Mouse (Mus musculus) midbrain, embryonic 11.5 days (tissue): ENCODE data around the gene Rgs6. TPM values are rescaled to one million over a fixed set of nuclear protein-coding genes. Genes with fewer than 3 reads are reported as not detected.

Source experiments
- ATAC-seq: fragments of 200-750 bp; cut with Nextera tagmentation; 2 replicates; pipeline ENCODE4 v1.8.0; 2017; ENCODE audit warnings: moderate TSS enrichment, moderate library complexity; ENCODE audit not compliant: low FRiP score
- DNase-seq: peaks from one replicate; pipeline ENCODE4 v3.0.0; 2015; ENCODE audit warnings: low spot score; ENCODE audit errors: missing footprints
- H3K27ac ChIP-seq: fragments of 300-500 bp; sonication (generic); 2 replicates; pipeline ENCODE4 v1.5.1; 2014; ENCODE audit warnings: low read depth, low read length
- H3K27me3 ChIP-seq: fragments of 300-500 bp; sonication (generic); 2 replicates; pipeline ENCODE4 v1.6.1; 2014; ENCODE audit warnings: mild to moderate bottlenecking, low read length, moderate library complexity, mixed read lengths; ENCODE audit not compliant: control insufficient read depth, insufficient read depth
- H3K36me3 ChIP-seq: fragments of 300-500 bp; sonication (generic); 2 replicates; pipeline ENCODE4 v1.6.1; 2014; ENCODE audit warnings: mild to moderate bottlenecking, low read length, moderate library complexity, mixed read lengths; ENCODE audit not compliant: control insufficient read depth, insufficient read depth
- H3K4me1 ChIP-seq: fragments of 300-500 bp; sonication (generic); 2 replicates; pipeline ENCODE4 v1.6.1; 2014; ENCODE audit warnings: low read length; ENCODE audit not compliant: control insufficient read depth, insufficient read depth
- H3K4me2 ChIP-seq: fragments of 300-500 bp; sonication (generic); 2 replicates; pipeline ENCODE4 v1.6.1; 2014; ENCODE audit warnings: mild to moderate bottlenecking, moderate library complexity
- H3K4me3 ChIP-seq: fragments of 300-500 bp; sonication (generic); 2 replicates; pipeline ENCODE4 v1.5.1; 2014; ENCODE audit warnings: low read depth, low read length
- H3K9ac ChIP-seq: fragments of 300-500 bp; sonication (generic); 2 replicates; pipeline ENCODE4 v1.6.1; 2014; ENCODE audit warnings: low read length
- H3K9me3 ChIP-seq: fragments of 300-500 bp; sonication (generic); 2 replicates; pipeline ENCODE4 v1.6.1; 2016; ENCODE audit warnings: low read length; ENCODE audit not compliant: control insufficient read depth
- WGBS: fragments of 180-500 bp; shearing (Covaris S2); extraction: QIAGEN DNeasy Blood & Tissue Kit; methylation state at CpG from one replicate; pipeline ENCODE4 v1.1.7; 2014; 5-methylcytosine and 5-hydroxymethylcytosine counted together
- polyA plus RNA-seq: library from polyadenylated mRNA; unstranded; fragments of >200 nt; fragmentation: Nextera tagmentation; extraction: Ambion mirVana; gene quantifications from 2 replicates; pipeline ENCODE4 v1.2.1, GENCODE M21; 2014

Rgs6 gene
- polyA plus RNA-seq, 1 experiment from 2014 or later: 0.64 TPM

DNA sequence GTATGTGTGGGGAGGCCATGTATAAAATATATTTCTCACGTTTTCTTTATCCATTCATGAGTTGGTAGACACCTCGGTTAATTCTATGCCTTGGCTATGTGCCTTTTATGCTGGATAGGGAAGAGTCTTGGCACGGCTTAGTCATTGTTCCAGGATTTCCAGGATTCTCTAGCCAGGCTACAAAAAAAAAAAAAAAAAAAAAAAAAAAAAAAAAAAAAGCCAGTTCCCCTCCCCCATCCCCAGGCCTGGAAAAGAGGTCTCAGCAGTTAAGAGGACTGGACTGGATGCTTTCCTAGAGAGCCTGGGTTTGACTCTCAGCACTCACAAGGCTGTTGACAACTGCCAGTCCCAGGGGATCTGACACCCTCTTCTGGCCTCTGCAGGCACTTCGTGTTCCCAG lies 543.3 kb downstream of the Rgs6 start:
- ATAC-seq (no peak), DNase-seq (peak; percentile 78)
- 57% methylated on average over 4 of the region's 4 CpGs for WGBS
- H3K27me3 ChIP-seq: no peaks in the 10 kb centered on the region
- no peaks in the 10 kb centered on the region for H3K36me3 ChIP-seq
- no peaks in the 10 kb centered on the region for H3K4me1 ChIP-seq
- H3K9ac ChIP-seq: no peak overlapping the region
- no peak overlapping the region for H3K4me2 ChIP-seq
- H3K9me3 ChIP-seq: no peaks in the 10 kb centered on the region
- H3K27ac ChIP-seq: no peak overlapping the region
- no peak overlapping the region for H3K4me3 ChIP-seq

DNA sequence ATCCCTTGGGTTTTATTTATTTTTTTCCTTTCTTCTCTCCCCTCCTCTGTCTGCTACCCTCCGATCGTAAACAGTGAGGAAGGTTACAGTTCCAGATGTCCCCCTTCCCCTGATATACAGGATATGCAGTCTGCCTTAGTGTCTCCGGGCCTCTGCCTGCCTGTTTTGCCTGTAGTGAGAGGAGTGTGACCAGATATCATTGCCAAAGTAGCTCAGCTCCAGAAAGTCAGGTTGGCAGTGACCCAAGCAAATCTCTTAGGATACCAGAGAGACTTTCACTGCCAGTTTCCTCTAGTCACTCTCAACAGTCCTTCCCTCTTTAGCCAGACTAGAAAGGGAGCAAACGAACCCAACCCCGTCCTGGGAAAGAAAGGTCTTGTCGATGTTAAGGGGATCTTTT lies 545.7 kb downstream of the Rgs6 start:
- H3K36me3 ChIP-seq: no peaks in the 10 kb centered on the region
- H3K9ac ChIP-seq: no peak overlapping the region
- no peak overlapping the region for H3K27ac ChIP-seq
- no peak overlapping the region for H3K4me3 ChIP-seq
- 83% methylated on average over 6 of the region's 6 CpGs for WGBS
- DNase-seq (peak; percentile 4), ATAC-seq (no peak)
- H3K4me1 ChIP-seq: no peaks in the 10 kb centered on the region
- H3K9me3 ChIP-seq: no peaks in the 10 kb centered on the region
- no peak overlapping the region for H3K4me2 ChIP-seq
- no peaks in the 10 kb centered on the region for H3K27me3 ChIP-seq

DNA sequence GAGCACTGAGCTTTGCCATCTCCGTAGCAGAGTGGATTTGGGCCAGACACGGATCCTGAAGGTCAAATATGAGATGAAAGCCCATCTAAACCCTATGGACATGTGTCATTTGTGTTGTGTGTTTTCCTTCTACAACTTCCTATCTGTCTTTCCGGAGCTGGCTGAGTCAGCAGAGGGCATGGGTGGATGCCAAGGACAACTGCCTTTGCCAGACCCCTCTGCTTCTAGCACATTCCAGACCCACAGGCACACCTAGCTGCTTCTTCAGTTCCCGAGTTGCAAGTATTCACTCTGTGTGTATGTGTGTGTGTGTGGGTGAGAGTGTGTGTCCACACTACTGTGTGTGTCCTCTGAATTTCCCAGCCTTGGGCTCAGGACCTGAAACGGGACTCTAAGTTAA lies 547.9 kb downstream of the Rgs6 start:
- WGBS: 89% methylated on average over 5 of the region's 5 CpGs
- no peak overlapping the region for H3K4me2 ChIP-seq
- H3K4me3 ChIP-seq: no peak overlapping the region
- no peaks in the 10 kb centered on the region for H3K9me3 ChIP-seq
- no peak overlapping the region for H3K27ac ChIP-seq
- no peaks in the 10 kb centered on the region for H3K4me1 ChIP-seq
- H3K9ac ChIP-seq: no peak overlapping the region
- no peaks in the 10 kb centered on the region for H3K27me3 ChIP-seq
- ATAC-seq: no peak
- DNase-seq: peak; percentile 54
- H3K36me3 ChIP-seq: no peaks in the 10 kb centered on the region

DNA sequence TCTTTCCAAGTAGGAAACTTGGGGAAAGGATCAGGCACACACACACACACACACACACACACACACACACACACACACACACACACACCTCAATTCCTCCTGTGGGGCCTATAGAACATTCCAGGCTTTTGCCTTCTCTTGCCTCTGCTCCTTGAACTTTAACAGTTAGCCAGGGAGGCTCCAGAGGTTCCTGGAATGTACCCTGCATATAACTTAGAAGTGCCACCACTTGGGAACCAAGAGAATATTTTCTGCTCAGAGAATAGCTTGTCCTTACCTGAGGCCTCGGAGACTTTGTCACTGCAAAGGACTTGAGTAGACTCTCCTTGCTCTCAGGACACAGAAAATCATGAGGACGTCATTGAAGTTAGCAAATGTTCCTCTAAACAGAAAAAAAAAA lies 548.4 kb downstream of the Rgs6 start:
- WGBS: 89% methylated on average over 2 of the region's 2 CpGs
- H3K36me3 ChIP-seq: no peaks in the 10 kb centered on the region
- H3K9me3 ChIP-seq: no peaks in the 10 kb centered on the region
- DNase-seq (peak; percentile 56), ATAC-seq (no peak)
- H3K4me2 ChIP-seq: no peak overlapping the region
- H3K27ac ChIP-seq: no peak overlapping the region
- H3K27me3 ChIP-seq: no peaks in the 10 kb centered on the region
- H3K4me3 ChIP-seq: no peak overlapping the region
- H3K4me1 ChIP-seq: no peaks in the 10 kb centered on the region
- H3K9ac ChIP-seq: no peak overlapping the region

DNA sequence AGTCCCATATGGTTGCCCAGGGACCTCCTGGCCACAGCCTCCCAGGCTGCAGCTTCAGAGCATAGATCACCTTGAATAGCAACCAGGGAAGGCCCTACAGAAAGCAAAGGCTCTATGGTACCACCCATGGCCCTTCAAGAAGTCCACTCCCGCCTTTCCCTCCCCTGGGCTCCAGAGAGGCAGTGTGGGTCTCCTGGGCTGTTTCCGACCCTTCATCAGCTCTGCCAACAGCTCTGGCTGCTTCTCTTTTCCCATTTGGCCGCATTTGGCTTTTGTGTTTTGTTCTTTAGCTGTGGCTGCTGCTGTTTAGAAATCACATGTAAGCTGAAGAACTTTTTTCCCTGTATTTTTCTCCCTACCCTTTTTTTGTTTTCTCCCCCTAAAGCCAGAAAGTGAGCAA lies 548.9 kb downstream of the Rgs6 start:
- H3K9ac ChIP-seq: no peak overlapping the region
- no peaks in the 10 kb centered on the region for H3K27me3 ChIP-seq
- H3K9me3 ChIP-seq: no peaks in the 10 kb centered on the region
- H3K4me1 ChIP-seq: no peaks in the 10 kb centered on the region
- H3K4me3 ChIP-seq: no peak overlapping the region
- ATAC-seq (no peak), DNase-seq (no peak)
- H3K36me3 ChIP-seq: no peaks in the 10 kb centered on the region
- H3K27ac ChIP-seq: no peak overlapping the region
- 79% methylated on average over 3 of the region's 3 CpGs for WGBS
- no peak overlapping the region for H3K4me2 ChIP-seq

DNA sequence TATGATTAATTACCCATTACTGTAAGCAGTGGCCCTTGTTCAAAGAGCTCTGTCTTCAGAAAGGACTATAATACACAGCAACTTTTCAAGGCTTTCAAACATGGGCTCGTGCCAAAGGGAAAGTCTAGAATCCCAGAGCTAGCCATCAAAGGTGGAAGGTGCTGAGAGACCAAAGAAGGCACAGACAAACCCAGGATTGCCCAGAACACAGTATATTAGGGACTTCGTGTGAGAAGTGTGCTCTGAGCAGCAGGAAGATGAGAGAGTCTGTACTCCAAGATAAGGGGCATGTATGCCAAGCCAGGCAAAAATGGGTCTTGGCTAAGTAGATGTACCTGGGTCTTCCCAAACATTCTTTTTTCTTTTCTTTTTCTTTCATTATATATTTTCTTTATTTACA lies 553.1 kb downstream of the Rgs6 start:
- no peaks in the 10 kb centered on the region for H3K36me3 ChIP-seq
- H3K9ac ChIP-seq: no peak overlapping the region
- H3K27ac ChIP-seq: no peak overlapping the region
- no peaks in the 10 kb centered on the region for H3K27me3 ChIP-seq
- 78% methylated on average over 2 of the region's 2 CpGs for WGBS
- DNase-seq: peak; percentile 8
- no peak overlapping the region for H3K4me2 ChIP-seq
- H3K4me3 ChIP-seq: no peak overlapping the region
- no peak for ATAC-seq
- no peaks in the 10 kb centered on the region for H3K9me3 ChIP-seq
- no peaks in the 10 kb centered on the region for H3K4me1 ChIP-seq

DNA sequence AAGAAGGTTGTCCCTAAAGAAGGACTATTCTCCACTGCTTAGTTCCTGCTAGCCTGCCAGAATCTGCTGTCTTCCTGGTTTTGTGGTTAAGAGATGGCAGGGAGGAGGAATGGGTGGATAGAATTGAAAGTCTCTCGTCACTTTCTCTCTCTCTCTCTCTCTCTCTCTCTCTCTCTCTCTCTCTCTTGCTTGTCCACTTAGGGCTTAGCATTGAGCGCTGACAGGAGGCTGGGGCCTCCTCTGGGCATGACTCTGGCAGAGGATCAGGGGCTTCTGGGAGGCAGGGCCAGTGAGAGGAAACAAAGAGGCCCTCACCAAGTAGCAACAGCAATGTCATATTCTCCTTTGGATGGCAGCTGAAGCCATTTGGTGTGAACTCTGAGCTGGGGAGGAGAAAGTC lies 554.4 kb downstream of the Rgs6 start:
- ATAC-seq: no peak
- no peaks in the 10 kb centered on the region for H3K9me3 ChIP-seq
- H3K27ac ChIP-seq: no peak overlapping the region
- no peaks in the 10 kb centered on the region for H3K36me3 ChIP-seq
- no peak overlapping the region for H3K4me3 ChIP-seq
- WGBS: 51% methylated on average over 2 of the region's 2 CpGs
- no peaks in the 10 kb centered on the region for H3K4me1 ChIP-seq
- no peak for DNase-seq
- no peak overlapping the region for H3K4me2 ChIP-seq
- H3K27me3 ChIP-seq: no peaks in the 10 kb centered on the region
- H3K9ac ChIP-seq: no peak overlapping the region

DNA sequence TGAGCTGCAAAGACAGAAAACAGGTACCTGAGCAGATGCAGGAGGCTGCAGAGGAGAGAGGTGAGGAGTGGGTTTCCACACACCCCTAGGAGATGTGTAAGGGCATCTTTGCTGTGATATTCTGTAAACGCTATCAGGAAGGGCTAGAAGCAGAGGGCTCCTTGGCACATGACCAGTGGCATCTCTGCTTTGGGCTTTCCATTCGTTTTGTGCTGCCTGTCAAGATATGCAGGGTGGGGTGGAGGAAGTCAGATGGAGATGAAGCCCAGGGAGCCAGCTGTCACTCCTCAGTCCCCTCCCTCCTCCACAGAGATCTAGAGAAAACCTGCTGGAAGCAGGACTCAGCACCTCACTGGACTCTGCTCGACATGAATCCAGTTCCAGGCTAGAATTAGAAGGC lies 555.0 kb downstream of the Rgs6 start:
- WGBS: 46% methylated on average over 3 of the region's 3 CpGs
- Histone ChIP-seq H3K4me3 (no peak overlapping the region), H3K36me3 (no peaks in the 10 kb centered on the region), H3K9me3 (no peaks in the 10 kb centered on the region), H3K4me2 (no peak overlapping the region), H3K27me3 (no peaks in the 10 kb centered on the region), H3K27ac (no peak overlapping the region), H3K4me1 (no peaks in the 10 kb centered on the region), H3K9ac (no peak overlapping the region)
- ATAC-seq: no peak
- peak; percentile 31 for DNase-seq

DNA sequence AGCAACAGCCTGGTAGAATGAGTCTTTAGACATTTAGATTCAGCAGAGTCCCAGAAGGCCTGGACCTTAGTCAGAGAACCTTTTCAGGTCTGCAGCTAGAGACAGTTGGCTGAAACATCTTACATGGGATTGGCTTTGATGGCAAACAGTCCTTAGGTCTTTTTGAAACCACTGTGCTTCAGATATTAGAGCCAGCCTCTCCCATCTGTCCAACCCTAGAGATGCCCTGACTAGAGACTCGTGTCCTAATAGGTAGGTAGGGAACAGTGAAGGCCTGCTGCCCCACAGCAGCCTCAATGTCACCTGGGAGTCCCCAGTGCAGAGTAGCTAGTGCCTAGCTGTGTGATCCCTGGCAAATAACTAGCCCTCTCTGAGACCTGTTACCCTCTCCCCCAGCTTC lies 555.5 kb downstream of the Rgs6 start:
- peak; percentile 6 for DNase-seq
- Histone ChIP-seq H3K36me3 (no peaks in the 10 kb centered on the region), H3K27ac (no peak overlapping the region), H3K27me3 (no peaks in the 10 kb centered on the region), H3K9ac (no peak overlapping the region), H3K4me1 (no peaks in the 10 kb centered on the region), H3K4me3 (no peak overlapping the region), H3K9me3 (no peaks in the 10 kb centered on the region), H3K4me2 (no peak overlapping the region)
- WGBS: 88% methylated on average over 1 of the region's 1 CpGs
- ATAC-seq: no peak

DNA sequence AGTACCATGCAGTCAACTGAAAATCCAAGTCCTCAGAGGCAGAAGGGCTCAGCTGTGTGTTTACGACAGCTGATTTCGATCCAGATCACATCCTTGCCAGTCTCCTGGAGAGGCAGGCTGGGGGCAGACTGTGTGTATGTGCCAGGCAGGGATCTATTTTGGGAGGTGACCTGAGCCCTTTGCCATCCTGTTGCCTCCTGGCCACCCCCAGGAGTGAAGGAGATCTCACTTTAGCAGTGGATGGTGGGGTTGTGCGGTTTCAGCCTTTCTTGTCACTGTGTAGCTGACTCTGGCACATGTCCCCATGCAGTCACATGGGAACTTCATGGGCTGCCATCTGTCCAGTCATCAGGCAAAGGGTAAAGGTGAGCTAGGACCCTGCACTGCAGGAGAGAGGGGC lies 557.0 kb downstream of the Rgs6 start:
- Histone ChIP-seq H3K4me1 (no peaks in the 10 kb centered on the region), H3K9me3 (no peaks in the 10 kb centered on the region), H3K9ac (no peak overlapping the region), H3K27me3 (no peaks in the 10 kb centered on the region), H3K4me3 (no peak overlapping the region), H3K27ac (no peak overlapping the region), H3K4me2 (no peak overlapping the region), H3K36me3 (no peaks in the 10 kb centered on the region)
- ATAC-seq (no peak), DNase-seq (peak; percentile 45)
- 95% methylated on average over 3 of the region's 3 CpGs for WGBS
